Mouse (Mus musculus): ENCODE measurements around the gene Hoxb4. TPM values are rescaled to one million over a fixed set of nuclear protein-coding genes. Genes with fewer than 3 reads are reported as not detected.

Gene Hoxb4
- total and polyA plus RNA-seq, 3 experiments, result 2.7 to 5.5 (median 3.3) TPM

DNA sequence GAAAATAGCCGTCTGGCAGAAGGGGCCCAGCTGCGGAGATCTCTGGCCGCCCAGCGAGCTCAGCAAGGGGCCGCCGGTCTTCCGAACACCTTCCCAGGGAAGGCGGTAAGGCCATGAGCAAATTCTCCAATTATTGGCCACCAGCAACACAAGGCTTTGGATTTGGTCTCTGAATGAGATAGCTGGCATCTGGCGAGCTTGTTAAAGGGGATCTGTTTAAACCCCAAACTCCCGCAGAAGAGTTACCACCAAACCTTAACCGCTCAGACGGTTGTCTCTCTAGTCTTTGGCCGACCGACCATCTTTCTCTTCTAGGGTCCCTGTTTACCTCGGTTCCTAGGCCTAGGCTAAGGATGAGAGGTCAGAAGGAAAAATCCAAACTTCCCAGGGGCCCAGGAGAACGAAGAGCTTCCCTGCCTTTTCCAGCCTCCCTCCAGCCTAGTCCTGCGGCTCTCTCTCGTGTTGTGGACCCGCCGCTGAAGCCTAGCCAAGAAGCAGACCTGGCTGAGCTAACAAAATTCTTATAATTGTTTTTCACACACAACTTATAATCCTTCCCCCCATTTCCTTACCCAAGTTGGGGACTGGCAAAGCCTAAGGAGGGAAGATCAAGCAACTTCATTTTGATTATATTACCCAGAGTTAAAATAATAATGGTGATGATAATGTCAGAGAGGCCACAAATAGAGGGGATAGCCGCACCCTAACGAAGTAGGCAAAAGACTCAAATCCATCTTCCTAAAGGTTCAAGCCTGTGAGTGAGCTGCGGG is 15.5 kb upstream of the Hoxb4 start:
- Histone ChIP-seq H3K27me3 (replicated peaks) (peaks cover 64% of the 10 kb centered on the region), H3K36me3 (replicated peaks in 1 of 2; ENCODE audit: control insufficient read depth in 1 of 2, insufficient read depth in 1 of 2, low read length in 1 of 2) (no peaks in the 10 kb centered on the region), H3K9ac (ENCODE audit: insufficient read depth, low read depth) (no peak overlapping the region), H3K4me2 (ENCODE audit: insufficient read depth, low read depth, poor library complexity, severe bottlenecking) (no peak overlapping the region), H3K27ac (ENCODE audit: insufficient read depth, low read depth) (no peak overlapping the region), H3K4me3 (replicated peaks in 1 of 3; ENCODE audit: low read depth in 2 of 3, low read length in 2 of 3, poor library complexity in 1 of 3) (no peak overlapping the region), H3K4me1 (ENCODE audit: control insufficient read depth in 1 of 2, insufficient read depth in 2 of 2) (peaks cover 0 to 5% of the 10 kb centered on the region in 2 experiments; a peak in 1 of 4 replicates), H3K9me3 (replicated peaks; ENCODE audit: low read length) (peaks cover 33% of the 10 kb centered on the region), H3K79me2 (replicated peaks; ENCODE audit: control insufficient read depth, extremely low read depth, insufficient read depth, poor library complexity, severe bottlenecking) (no peaks in the 10 kb centered on the region)
- in situ Hi-C loops (cut with MboI; ENCODE audit: low pct_ligation_motif_present, low pct_unique_long_range_greater_than_20kb, low sequenced_read_pairs), result loop anchor here (25.0 kb wide), 1 partner anchor 235 kb away; no protein-coding TSS in a partner anchor
- dilution Hi-C loops (cut with MboI; ENCODE audit: extremely low pct_ligation_motif_present, extremely low pct_unique_long_range_greater_than_20kb, low sequenced_read_pairs), result no loop called here
- no peak for TF ChIP-seq EP300 (IDR thresholded peaks at IDR 0.05; ENCODE audit: low read length)
- TF ChIP-seq MAFK (IDR thresholded peaks at IDR 0.05; ENCODE audit: insufficient replicate concordance, low read length), result no peak
- DNase-seq (ENCODE audit: extremely low read depth), result no peak

GRCm38 (mm10) chr11:96303151-96304099 is 14.6 kb upstream of the Hoxb4 start, which contains the start of gene Hoxb5:
Hoxb5 (plus strand) TSS chr11:96303336.
- in situ Hi-C loops (cut with MboI; ENCODE audit: low pct_ligation_motif_present, low pct_unique_long_range_greater_than_20kb, low sequenced_read_pairs), result loop anchor here (25.0 kb wide), 1 partner anchor 234 kb away; no protein-coding TSS in a partner anchor
- H3K9me3 ChIP-seq (replicated peaks; ENCODE audit: low read length), result peaks cover 33% of the 10 kb centered on the region
- H3K36me3 ChIP-seq (replicated peaks in 1 of 2; ENCODE audit: control insufficient read depth in 1 of 2, insufficient read depth in 1 of 2, low read length in 1 of 2), result no peaks in the 10 kb centered on the region
- no peak for DNase-seq (ENCODE audit: extremely low read depth)
- peaks cover 62% of the 10 kb centered on the region for H3K27me3 ChIP-seq (replicated peaks)
- no peak within 1 kb of the TSS for H3K4me3 ChIP-seq (replicated peaks in 1 of 3; ENCODE audit: low read depth in 2 of 3, low read length in 2 of 3, poor library complexity in 1 of 3)
- dilution Hi-C loops (cut with MboI; ENCODE audit: extremely low pct_ligation_motif_present, extremely low pct_unique_long_range_greater_than_20kb, low sequenced_read_pairs), result no loop called here
- TF ChIP-seq MXI1 (IDR thresholded peaks at IDR 0.05; ENCODE audit: low read depth, low read length) (no peak), IRF4 (IDR thresholded peaks at IDR 0.05; ENCODE audit: low read depth, low read length) (no peak), ZMIZ1 (IDR thresholded peaks at IDR 0.05; ENCODE audit: low read depth, low read length) (no peak), SIN3A (IDR thresholded peaks at IDR 0.05; ENCODE audit: low read length) (no peak), RCOR1 (conservative IDR thresholded peaks at IDR 0.05; ENCODE audit: low read depth, low read length) (no peak), MEF2A (IDR thresholded peaks at IDR 0.05; ENCODE audit: borderline replicate concordance, low read depth, low read length) (no peak), BHLHE40 (IDR thresholded peaks at IDR 0.05; ENCODE audit: low read depth, low read length) (no peak), SMC3 (IDR thresholded peaks at IDR 0.05; ENCODE audit: low read depth, low read length) (no peak), PAX5 (IDR thresholded peaks at IDR 0.05; ENCODE audit: low read length) (no peak), ELF1 (IDR thresholded peaks at IDR 0.05; ENCODE audit: low read depth, low read length) (no peak), KAT2A (IDR thresholded peaks at IDR 0.05; ENCODE audit: insufficient replicate concordance, low read length) (no peak), MAFK (IDR thresholded peaks at IDR 0.05; ENCODE audit: insufficient replicate concordance, low read length) (no peak), NELFE (IDR thresholded peaks at IDR 0.05; ENCODE audit: low read depth, low read length) (no peak), TCF12 (IDR thresholded peaks at IDR 0.05; ENCODE audit: low read depth, low read length) (no peak), ZC3H11A (IDR thresholded peaks at IDR 0.05; ENCODE audit: low read depth, low read length) (no peak), TBP (conservative IDR thresholded peaks at IDR 0.05; ENCODE audit: low read depth, low read length) (no peak), CHD1 (IDR thresholded peaks at IDR 0.05; ENCODE audit: low read depth, low read length) (no peak), MYC (IDR thresholded peaks at IDR 0.05; ENCODE audit: low read depth, low read length) (no peak), JUND (conservative IDR thresholded peaks at IDR 0.05; ENCODE audit: low read depth, low read length) (no peak), POLR2AphosphoS2 (IDR thresholded peaks at IDR 0.05; ENCODE audit: low read depth, low read length) (no peak)
- H3K4me1 ChIP-seq (ENCODE audit: control insufficient read depth in 1 of 2, insufficient read depth in 2 of 2), result no peaks in the 10 kb centered on the region
- H3K79me2 ChIP-seq (replicated peaks; ENCODE audit: control insufficient read depth, extremely low read depth, insufficient read depth, poor library complexity, severe bottlenecking), result no peaks in the 10 kb centered on the region
- no peak within 1 kb of the TSS for H3K4me2 ChIP-seq (ENCODE audit: insufficient read depth, low read depth, poor library complexity, severe bottlenecking)
- H3K27ac ChIP-seq (ENCODE audit: insufficient read depth, low read depth), result no peak within 1 kb of the TSS
- H3K9ac ChIP-seq (ENCODE audit: insufficient read depth, low read depth), result no peak within 1 kb of the TSS
